7 mouse cellular contexts compared by ENCODE assay signal in the genomic region with DNA sequence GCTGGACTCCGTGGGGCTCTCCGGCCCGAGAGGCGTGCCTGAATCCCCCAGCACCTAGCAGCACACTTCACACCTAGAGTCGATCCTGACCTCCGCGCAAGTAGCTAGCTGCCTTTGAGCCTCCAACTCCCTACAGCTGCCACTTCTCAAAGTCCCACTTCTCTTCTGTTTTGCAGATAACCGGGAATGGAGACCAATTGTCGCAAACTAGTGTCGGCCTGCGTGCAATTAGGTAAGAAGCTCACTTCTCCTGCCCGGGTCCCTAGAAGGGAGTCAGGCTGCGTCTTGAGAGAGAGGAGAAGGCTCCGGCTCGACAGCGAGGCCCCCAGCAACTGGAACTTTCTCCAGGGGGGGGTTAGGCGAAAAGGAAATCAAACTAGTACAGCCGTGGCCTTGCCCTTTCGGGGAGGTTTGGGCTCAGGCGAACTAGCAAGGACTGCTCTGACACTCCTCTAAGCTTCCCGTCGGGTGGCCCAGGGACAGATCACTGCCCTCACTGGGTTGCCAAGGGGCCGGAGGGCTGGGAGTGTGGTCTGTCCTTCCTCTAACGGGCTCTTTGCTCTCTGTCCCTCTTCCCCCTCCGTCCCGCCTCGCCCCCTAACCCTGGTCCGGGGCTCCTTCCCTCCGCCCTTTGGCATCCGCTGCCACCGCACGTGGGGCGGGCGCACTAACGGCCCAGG. TPM values are rescaled to one million over a fixed set of nuclear protein-coding genes. Genes with fewer than 3 reads are reported as not detected.
DNase-seq lines count a peak whose midpoint lies in the region; ATAC-seq and TF ChIP-seq lines count a peak whose summit lies in the region.

No protein-coding gene starts in this region.

- 2% methylated on average over 35 of the region's 35 CpGs for WGBS in forebrain, postnatal 0 days
- WGBS in liver, embryonic 15.5 days (ENCODE audit: insufficient replicate concordance), result under 1% methylated on average over 35 of the region's 35 CpGs

- peak overlapping the region; percentile 35 for H3K4me3 ChIP-seq in forebrain, postnatal 0 days (ENCODE audit: low read depth, low read length)
- H3K4me3 ChIP-seq in liver, embryonic 15.5 days (replicated peaks), result peak overlapping the region; percentile 30
- H3K4me3 ChIP-seq in left cerebral cortex, adult 2 months, result no peak overlapping the region

- no peak for ATAC-seq in forebrain, postnatal 0 days
- no peak for ATAC-seq in liver, embryonic 15.5 days (ENCODE audit: insufficient read depth)
- ATAC-seq in megakaryocyte progenitor cell, adult 5-6 weeks (replicated peaks; ENCODE audit: poor library complexity), result no peak

- no peak overlapping the region for H3K27ac ChIP-seq in forebrain, postnatal 0 days (ENCODE audit: low read depth, low read length)
- no peak overlapping the region for H3K27ac ChIP-seq in liver, embryonic 15.5 days (replicated peaks)
- H3K27ac ChIP-seq in left cerebral cortex, adult 2 months, result no peak overlapping the region

- peak overlapping the region; percentile 67 for H3K4me2 ChIP-seq in forebrain, postnatal 0 days (ENCODE audit: low read depth)
- H3K4me2 ChIP-seq in liver, embryonic 15.5 days, result peak overlapping the region; percentile 54

- no peak overlapping the region for H3K9ac ChIP-seq in forebrain, postnatal 0 days
- no peak overlapping the region for H3K9ac ChIP-seq in liver, embryonic 15.5 days

- H3K4me1 ChIP-seq in forebrain, postnatal 0 days (ENCODE audit: insufficient read depth), result peaks cover 11% of the 10 kb centered on the region; the same call in 1 of the 2 replicates
- H3K4me1 ChIP-seq in liver, embryonic 15.5 days (replicated peaks), result 0 out of 2 replicates have a peak, but pooled peaks cover 4% of the 10 kb centered on the region

- no peaks in the 10 kb centered on the region for H3K9me3 ChIP-seq in forebrain, postnatal 0 days (ENCODE audit: low read length)
- H3K9me3 ChIP-seq in liver, embryonic 15.5 days (replicated peaks), result no peaks in the 10 kb centered on the region

- peak; percentile 17 for DNase-seq in right cerebral cortex, postnatal 25 days
- DNase-seq in right cerebral cortex, postnatal 36 days (ENCODE audit: low spot score in 2 of 2), result no peak
- peak; percentile 40 for DNase-seq in forebrain, postnatal 0 days
- no peak for DNase-seq in left cerebral cortex, adult 2 months (ENCODE audit: extremely low spot score in 1 of 2, low spot score in 2 of 2)
- no peak for DNase-seq in adrenal gland, postnatal 14 days

- intact Hi-C loops in left cerebral cortex, adult 2 months (cut with DNase I), result loop anchor here (1.0 to 10.0 kb wide), 3 partner anchors 689 to 1199 kb away; no protein-coding TSS in a partner anchor

- TF ChIP-seq CTCF in forebrain, postnatal 0 days (IDR thresholded peaks at IDR 0.05; ENCODE audit: low read depth), result no peak
- TF ChIP-seq CTCF in left cerebral cortex, adult 2 months (IDR thresholded peaks at IDR 0.05), result no peak

- H3K36me3 ChIP-seq in forebrain, postnatal 0 days (ENCODE audit: insufficient read depth), result no peaks in the 10 kb centered on the region
- no peaks in the 10 kb centered on the region for H3K36me3 ChIP-seq in liver, embryonic 15.5 days (replicated peaks)

- peaks cover 88% of the 10 kb centered on the region for H3K27me3 ChIP-seq in forebrain, postnatal 0 days (ENCODE audit: insufficient read depth, low read length)
- H3K27me3 ChIP-seq in liver, embryonic 15.5 days, result peaks cover 96% of the 10 kb centered on the region

RNA-seq across cellular contexts. Expression of a gene that starts 4.2 kb away (rescaled TPM):
- total RNA-seq in forebrain, postnatal 0 days (2014; rRNA removed), result 2.1 and 10.5 TPM in 2 replicates
- polyA plus RNA-seq in forebrain, postnatal 0 days (2015; fragmentation: Nextera tagmentation; extraction: Ambion mirVana), result 2.5 and 7.2 TPM in 2 replicates
- 0.64 and 0.90 TPM in 2 replicates for polyA plus RNA-seq in liver, embryonic 15.5 days (2015; fragmentation: Nextera tagmentation; extraction: Ambion mirVana)
- total RNA-seq in left cerebral cortex, adult 2 months (2021), result not detected
- total RNA-seq in adrenal gland, postnatal 14 days (2021), result 0.41 TPM in 1 of 2 replicates, not detected in the other
- 0.30 TPM in 1 of 2 replicates, not detected in the other for total RNA-seq in megakaryocyte progenitor cell, adult 5-6 weeks (2015)
- not detected in 2 replicates for total RNA-seq in megakaryocyte progenitor cell, adult 5-6 weeks (2017)

Comparison
In these comparisons a context has a peak if more than half of its experiments do, and no peak if none do; other contexts are left out.
1. DNase-seq: peak in right cerebral cortex, postnatal 25 days (single experiment) and forebrain, postnatal 0 days (single experiment); none in right cerebral cortex, postnatal 36 days (0 of 2), left cerebral cortex, adult 2 months (0 of 2) and adrenal gland, postnatal 14 days (single experiment).